Mouse (Mus musculus) lung, postnatal 14 days (tissue): Measurements from ENCODE around the gene Myt1l.

ENCODE experiments used
- DNase-seq: peaks from one replicate; pipeline ENCODE4 v3.0.0; 2021

Myt1l gene

GRCm38 (mm10) chr12:29671984-29672383, 143.8 kb downstream of the Myt1l start:
- no peak for DNase-seq

DNA sequence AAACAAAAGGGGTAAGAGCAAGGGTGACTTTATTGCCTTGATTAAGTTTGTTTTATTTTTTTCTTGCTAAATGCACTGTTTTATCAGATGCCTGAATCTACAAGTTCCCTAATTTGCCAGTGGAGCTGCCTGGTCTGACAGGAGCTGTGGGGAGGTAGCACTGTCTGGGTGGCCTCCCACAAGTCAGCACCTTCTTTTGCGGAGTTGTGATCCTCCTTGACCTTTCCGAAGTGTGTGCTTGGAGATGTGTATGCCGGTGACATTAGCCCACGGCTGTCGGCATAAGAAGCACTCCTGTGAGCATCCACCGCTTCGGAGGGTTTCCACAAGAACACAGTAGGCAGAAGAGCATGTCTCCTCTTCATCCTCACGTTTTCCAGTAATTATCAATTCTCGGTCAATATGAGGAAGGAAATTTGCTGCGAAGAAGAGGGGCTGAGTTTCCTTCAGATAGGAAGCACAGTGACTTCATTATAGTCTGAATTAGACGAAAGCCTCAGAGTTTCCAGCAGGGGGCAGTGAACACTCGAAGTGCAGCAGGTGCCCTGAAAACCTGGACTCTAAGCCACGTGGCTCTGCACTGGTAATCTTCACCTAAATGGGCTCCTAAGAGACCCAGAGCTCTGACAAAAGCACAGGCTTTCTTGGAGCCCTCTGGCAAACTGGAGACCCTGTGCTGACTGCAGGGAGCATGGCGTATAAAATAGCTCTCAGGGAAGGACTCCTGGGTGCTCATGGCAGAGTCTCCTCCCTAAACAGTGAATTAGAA, 147.6 kb downstream of the Myt1l start:
- peak; percentile 52 for DNase-seq

GRCm38 (mm10) chr12:29682384-29682783, 154.2 kb downstream of the Myt1l start:
- DNase-seq = no peak

DNA sequence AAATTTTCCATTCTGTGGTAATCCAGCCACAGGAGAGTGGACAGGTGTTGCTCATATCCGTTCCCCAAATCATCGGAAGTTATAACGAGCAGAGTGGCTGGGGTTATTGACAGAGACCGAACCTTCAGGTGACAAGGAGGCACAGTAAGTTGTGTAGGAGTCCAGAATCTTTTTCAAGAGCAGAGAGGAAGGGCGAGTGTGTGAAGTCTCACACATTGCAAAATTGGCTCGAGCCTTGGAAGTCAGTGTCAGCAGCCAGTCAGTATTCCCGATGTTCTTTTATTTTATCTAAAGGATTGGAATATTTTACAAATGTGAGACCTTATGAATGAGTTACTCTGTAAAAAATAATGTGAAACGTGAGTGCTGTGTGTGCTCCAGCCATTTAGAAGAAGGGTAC, 154.8 kb downstream of the Myt1l start:
- DNase-seq = no peak

DNA sequence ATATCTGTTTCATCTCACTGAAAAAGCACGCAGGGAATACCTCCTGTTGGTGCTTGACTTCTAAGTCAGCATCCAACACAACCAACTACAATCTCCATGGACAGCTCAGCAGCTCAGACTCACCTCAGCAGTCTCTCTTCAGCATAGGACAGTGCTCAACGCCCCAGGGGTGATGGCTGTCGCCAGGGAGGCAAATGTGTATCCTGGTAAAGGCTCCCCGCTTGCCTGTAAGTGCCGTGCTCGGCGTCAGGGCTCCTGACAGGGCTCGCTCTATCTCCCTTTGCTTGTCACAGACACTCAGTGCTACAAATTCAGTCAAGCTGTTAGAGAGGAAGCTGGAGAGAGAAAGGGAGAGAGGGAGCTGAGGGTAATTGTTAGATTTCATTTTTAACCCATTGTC, 158.1 kb downstream of the Myt1l start:
- DNase-seq = no peak

- DNase-seq = no peak
Observed at GRCm38 (mm10) chr12:29691566-29691965, 163.4 kb downstream of the Myt1l start.

DNA sequence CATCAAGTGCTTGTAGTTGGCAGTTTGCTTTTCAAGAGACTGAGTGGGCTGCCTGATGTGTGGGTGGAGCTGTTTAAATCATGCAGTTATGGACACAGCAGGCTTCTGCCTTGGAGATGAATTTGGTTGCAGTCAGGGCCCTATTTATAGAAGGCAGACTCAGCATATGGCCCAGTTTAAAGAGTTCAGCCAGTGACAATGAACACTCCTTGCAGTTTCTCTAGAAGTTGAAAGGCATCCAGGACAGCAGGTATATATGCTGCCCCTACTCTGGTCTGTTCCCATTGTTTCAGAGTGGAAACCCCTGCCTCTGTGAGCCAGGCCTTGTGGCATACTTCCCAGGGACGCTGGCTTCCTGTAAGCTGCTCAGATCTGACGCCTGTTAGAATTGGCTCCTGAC, 167.0 kb downstream of the Myt1l start:
- no peak for DNase-seq

DNA sequence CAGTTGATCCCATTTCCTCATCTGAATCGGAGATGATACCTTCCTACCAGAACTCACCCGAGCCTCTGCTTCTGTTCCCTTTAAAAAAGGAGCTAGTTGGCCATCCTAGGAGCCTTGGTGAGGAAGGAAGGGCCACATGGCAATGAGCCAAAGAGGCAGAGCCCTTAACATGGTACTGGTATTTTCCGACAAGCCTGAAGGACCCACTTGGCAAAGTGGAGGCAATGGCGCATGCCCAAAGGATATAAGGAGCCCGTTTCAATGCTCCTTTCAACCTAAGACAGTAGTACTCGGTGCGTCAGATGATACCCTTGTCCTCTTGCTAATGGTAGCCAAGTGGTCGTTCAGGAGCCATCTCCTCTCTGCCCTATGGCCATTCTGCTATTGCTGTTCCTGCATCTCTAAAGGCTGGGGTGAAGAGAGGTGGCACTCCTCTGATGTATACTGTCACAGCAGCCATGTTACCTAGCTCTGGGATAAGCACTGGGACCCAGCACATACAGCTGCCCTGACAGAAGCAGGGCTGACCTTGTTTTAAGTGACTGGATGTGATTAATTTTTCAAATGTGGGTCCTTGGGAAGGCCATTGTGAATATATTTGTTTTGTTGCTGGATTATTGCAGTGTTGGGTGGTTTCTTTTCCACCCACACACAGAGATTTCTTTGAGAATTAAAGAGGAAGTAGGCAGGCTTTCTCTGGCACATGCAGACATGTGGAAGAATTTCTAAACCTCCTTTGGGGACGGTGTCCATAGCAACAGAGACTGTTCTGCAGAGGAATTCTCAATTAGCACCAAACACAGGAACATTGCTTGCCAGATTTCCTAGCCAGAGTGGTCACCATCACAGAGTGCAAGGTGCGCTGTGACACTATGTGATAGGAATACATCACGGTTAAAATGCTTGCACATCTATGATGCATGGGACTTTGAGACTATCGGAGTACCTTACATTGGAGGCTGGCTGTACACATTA, 169.6 kb downstream of the Myt1l start:
- peak; percentile 12 for DNase-seq

DNA sequence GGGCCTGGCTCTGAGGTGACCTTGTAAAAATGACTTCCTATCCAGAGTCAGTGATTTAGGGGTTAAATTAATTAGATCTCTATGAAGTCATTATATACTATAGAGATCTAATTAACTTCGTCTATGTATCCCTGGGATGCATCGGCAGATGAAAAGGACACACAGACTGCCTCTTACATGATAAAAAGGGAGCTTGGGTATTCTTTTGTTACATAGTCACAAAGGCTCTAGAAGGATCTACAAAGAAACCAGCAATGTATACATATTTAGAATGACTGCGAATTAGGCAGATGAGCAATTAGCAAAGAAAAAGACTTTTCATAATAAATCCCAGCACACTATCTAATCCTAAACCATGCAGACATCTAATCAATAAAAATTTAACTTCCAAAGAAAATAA, 170.4 kb downstream of the Myt1l start:
- DNase-seq = no peak

DNA sequence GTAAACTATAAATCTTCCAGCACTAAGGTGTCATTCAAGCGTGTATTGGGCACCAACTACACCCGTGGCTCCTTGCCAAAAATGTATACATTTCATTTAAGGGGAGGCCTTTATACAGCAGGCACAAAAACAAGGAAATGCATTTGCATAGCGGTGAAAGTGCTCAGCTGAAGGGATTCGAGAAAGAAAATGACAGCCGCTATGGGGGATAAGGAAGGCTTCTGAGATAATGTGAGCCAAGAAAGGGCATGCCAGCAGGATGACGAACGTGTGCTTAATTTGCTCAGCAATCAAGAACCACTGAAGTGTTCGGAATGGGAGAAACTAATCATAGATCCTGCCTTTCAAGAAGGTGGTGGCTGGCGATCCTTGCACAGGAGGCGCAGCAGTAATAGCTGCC, 170.8 kb downstream of the Myt1l start:
- DNase-seq = no peak

GRCm38 (mm10) chr12:29699386-29699785, 171.2 kb downstream of the Myt1l start:
- no peak for DNase-seq

- DNase-seq = no peak
Observed at GRCm38 (mm10) chr12:29700026-29700425, 171.8 kb downstream of the Myt1l start.

DNA sequence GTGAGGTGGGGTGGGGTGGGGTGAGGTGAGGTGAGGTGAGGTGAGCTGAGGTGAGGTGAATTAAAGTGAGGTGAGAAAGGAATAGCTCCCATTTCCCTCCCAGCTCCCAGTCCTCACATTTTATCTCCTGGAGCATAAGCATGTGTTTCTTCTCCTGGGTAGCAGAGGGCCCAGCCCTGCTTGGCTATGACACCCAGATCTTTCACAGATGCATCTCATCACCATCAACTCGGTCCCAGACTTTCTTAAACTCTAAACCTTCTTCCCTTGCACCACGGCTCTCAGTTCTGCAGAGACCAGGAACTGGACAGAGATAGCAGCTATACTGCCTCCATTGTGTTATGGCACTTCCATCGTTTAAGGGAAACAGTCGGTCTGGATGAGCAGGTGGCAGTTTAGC, 172.9 kb downstream of the Myt1l start:
- DNase-seq = peak; percentile 25

GRCm38 (mm10) chr12:29701731-29702316, 173.6 kb downstream of the Myt1l start:
- no peak for DNase-seq

DNA sequence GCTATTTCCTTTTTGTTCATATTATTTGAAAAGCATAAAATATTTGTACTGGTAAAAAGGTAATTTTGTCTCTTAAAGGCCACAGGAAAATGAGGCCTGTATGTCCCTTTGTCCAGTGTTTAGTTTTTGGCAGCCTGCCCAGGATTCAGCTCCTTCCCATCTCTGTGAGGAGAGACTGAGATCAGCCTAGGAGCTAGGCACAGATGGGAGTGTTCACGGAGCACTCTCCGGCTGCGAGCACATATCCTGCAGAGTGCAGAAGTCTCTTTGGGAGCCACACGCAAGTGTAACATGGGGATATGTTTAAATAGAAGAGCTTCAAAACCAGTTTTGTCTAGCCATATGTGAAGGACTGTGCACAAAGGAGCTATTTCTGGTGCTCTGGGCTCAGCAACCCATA, 174.4 kb downstream of the Myt1l start:
- DNase-seq = peak; percentile 60

GRCm38 (mm10) chr12:29703541-29703940, 175.4 kb downstream of the Myt1l start:
- no peak for DNase-seq

DNA sequence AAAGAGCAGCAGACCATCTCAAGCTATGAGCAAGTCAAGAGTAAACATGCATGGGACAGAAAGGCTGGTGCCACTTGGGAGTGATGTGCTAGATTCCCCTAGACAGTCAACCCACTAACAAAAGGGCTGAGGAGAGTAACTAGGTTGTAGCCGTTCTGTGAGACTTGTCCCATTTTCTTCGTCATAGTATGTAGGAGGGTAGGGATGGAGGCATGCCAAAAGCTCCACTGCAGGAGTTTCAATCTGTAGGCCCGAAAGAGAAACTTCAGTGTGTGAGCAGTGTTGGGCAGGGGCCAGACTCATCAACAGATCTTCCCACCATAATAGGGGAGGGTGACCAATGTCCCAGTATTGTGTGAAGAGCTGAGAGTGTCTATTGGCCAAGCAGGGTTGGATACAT, 178.9 kb downstream of the Myt1l start:
- DNase-seq = no peak

- DNase-seq = no peak
Observed at GRCm38 (mm10) chr12:29708166-29708565, 180.0 kb downstream of the Myt1l start.

GRCm38 (mm10) chr12:29712795-29713721, 184.9 kb downstream of the Myt1l start:
- DNase-seq = no peak

GRCm38 (mm10) chr12:29723722-29724338, 195.6 kb downstream of the Myt1l start:
- no peak for DNase-seq

DNA sequence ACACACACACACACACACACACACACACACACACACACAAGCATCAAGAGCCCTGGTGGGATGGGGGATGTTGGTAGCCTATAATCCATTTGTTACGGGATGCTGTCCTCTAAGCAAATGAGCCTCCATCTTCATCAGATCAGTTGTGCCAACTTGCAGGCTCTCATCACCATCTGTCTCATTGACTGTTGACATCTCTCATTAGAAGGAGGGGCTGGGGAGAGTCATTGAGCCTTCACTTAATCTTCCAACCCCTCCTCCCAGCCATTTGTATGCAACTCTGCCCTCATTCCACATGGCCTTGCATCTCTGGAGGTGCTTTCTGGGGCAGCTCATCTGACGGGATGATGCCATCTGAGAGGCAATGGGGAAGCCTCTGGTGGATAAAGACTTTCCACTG, 200.1 kb downstream of the Myt1l start:
- DNase-seq = no peak
